Mouse (Mus musculus) heart, postnatal 36 days (tissue): Measurements from ENCODE around the gene Map3k7. TPM values are rescaled to one million over a fixed set of nuclear protein-coding genes. Genes with fewer than 3 reads are reported as not detected.
A peak's percentile ranks its signal among the peaks of the same experiment; 100 is the strongest.

Source experiments
- DNase-seq, 2 experiments: peaks; one replicate each; pipeline ENCODE4 v3.0.0; 2021 to 2022
- intact Hi-C: fragments of 180-260 bp; cut with DNase I; formaldehyde crosslinking; loops from one replicate; pipeline ENCODE4 v1.15.1; 2025
- total RNA-seq, 2 experiments: library from RNA; stranded (reverse); gene quantifications; 2 replicates each; pipeline ENCODE4 v1.2.3; 2021

Gene Map3k7
- total RNA-seq, 2 experiments from 2014 or later: 46.8 to 49.4 TPM

GRCm38 (mm10) chr4:32055151-32056052, 91.5 kb downstream of the Map3k7 start:
- intact Hi-C loops: loop anchor here (1.0 to 5.0 kb wide), 6 partner anchors 83 to 517 kb away; no protein-coding TSS in a partner anchor
- DNase-seq: peak; percentile 83 to 89

GRCm38 (mm10) chr4:32056441-32056840, 92.5 kb downstream of the Map3k7 start:
- intact Hi-C loops: loop anchor here (2.0 to 5.0 kb wide), 4 partner anchors 84 to 281 kb away; no protein-coding TSS in a partner anchor
- no peak for DNase-seq

GRCm38 (mm10) chr4:32057102-32057501, 93.2 kb downstream of the Map3k7 start:
- DNase-seq: peak in 1 of 2 experiments; percentile 10
- intact Hi-C loops: loop anchor here (2.0 to 5.0 kb wide), 4 partner anchors 85 to 280 kb away; no protein-coding TSS in a partner anchor

GRCm38 (mm10) chr4:32060686-32061085, 96.8 kb downstream of the Map3k7 start:
- intact Hi-C loops: no loop called here
- DNase-seq: no peak

- intact Hi-C loops: no loop called here
- DNase-seq: no peak
Measured at GRCm38 (mm10) chr4:32062381-32063059, 98.6 kb downstream of the Map3k7 start.

- DNase-seq: no peak
- intact Hi-C loops: no loop called here
Measured at GRCm38 (mm10) chr4:32063291-32063690, 99.4 kb downstream of the Map3k7 start.
